Mouse (Mus musculus) adrenal gland, adult 18-20 months (tissue): ENCODE measurements at regions not wholly inside any gene's neighbourhood (a gene's known extent, or its start where the extent isn't known, plus 50 kb on each side); places are given as distances from the start of the nearest gene placed in this dataset.
A peak's percentile ranks its signal among the peaks of the same experiment; 100 is the strongest.

Source experiments
- DNase-seq, 2 experiments: peaks; one replicate each; pipeline ENCODE4 v3.0.0; 2021 to 2022; ENCODE audit warnings: low spot score in 2 of 2

GRCm38 (mm10) chr8:32958331-32958730 lies 470.2 kb upstream of the 5930422O12Rik start:
- DNase-seq, result no peak

DNA sequence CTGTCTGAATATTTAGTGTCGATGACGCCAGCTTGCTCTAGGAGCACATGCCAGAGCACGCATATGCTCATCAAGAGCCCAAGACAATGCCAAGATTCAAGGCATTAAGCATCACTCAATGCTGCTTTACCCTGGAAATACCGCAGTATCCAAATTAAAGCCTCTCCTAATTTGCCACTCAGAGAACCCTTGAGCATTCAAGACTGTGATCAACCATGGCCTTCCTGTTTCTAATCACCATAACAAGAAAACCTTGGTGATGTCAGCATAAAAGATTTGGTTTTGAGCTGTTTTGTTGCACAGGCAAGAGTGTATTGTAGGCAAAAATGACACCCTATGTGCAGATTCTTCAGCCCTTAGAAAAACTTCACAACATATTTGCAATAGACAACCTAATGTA lies 469.7 kb upstream of the 5930422O12Rik start:
- DNase-seq, result no peak

DNA sequence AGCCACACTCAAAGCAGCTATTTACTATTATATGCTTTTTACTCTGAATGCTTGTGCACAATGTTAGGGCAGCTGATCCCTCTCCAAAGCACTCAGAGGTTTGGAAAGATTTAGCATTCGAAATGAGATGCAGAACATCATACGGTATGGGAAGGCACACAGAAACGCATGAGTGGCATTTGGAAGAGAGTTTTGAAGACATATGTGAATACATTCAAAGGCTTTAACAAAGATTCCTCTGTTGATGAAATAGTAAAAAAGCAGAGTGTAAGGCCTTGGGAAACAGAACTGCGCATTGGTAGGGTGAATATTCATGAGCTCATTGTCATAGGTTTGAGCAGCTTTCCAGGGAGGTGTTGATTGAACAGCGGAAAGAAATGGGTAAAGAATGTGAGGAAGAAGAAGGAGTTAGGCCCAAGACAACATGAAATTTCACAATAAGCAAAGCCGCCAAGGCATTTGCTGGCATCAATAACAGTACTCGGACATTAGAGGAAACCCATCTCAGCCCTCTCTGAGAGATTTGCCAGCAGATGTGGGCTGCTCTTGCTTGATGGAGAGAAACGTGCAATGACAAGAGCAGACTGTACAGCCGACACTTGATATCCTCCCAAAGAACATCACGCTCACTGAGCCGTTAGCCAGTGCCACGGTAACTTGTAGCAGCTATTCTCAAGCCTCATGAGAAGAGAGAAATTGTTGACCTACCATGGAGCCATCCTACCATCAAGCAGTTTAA lies 469.0 kb upstream of the 5930422O12Rik start:
- DNase-seq, result no peak

- DNase-seq, result no peak
These were observed 438.3 kb upstream of the 5930422O12Rik start for GRCm38 (mm10) chr8:32990216-32990615.

DNA sequence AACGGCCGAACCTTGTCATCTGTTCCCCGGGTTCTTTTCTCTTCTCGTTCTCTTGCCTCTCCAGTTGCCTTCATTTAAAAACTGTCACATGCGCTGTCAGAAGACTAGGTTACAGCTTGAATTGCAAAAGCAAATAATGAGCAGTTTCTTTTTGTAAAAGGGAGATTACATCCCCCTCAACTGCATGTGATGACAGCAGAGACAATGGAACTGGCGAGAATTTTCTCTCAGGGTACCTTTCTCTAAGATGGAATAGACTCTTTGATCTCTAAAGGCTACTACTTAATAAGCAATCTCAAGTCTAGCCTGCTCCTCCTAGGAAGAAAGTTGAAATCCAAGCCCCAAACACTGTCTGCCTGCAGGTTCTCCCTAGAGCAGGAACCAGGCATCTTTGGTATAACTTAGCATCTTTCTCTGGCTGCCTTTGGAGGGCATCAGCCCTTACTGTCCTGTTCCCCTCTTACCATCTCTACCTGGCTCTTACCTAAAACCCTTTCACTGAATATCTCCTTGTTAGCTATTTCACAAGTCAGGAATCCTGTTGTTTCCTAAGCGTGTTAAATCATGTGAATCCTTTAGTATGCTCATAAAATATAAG lies 424.4 kb upstream of the 5930422O12Rik start:
- DNase-seq, result no peak

- DNase-seq, result no peak
These were observed 423.9 kb upstream of the 5930422O12Rik start for GRCm38 (mm10) chr8:33004570-33004969.

DNA sequence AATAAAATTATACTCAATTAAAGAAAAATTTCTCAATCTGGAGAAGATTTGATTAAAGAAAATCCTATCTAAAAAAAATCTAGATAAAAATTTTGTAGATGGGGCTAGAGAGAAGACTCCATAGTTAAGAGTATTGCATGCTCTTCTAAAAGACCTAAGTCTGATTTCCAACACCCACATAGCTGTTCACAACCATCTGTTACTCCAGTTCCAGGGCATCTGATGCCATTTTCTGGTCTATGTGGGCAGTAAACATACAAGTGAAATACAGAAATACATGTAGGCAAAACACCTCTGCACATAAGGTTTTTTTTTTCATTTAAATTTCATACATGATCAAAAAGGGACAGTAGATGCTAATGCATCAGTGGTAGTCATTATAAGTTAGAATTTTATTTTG lies 418.4 kb upstream of the 5930422O12Rik start:
- no peak for DNase-seq

GRCm38 (mm10) chr8:33012784-33013183 lies 415.7 kb upstream of the 5930422O12Rik start:
- no peak for DNase-seq

GRCm38 (mm10) chr8:33015861-33016260 lies 412.6 kb upstream of the 5930422O12Rik start:
- no peak for DNase-seq

GRCm38 (mm10) chr8:33026973-33027372 lies 401.5 kb upstream of the 5930422O12Rik start:
- no peak for DNase-seq

DNA sequence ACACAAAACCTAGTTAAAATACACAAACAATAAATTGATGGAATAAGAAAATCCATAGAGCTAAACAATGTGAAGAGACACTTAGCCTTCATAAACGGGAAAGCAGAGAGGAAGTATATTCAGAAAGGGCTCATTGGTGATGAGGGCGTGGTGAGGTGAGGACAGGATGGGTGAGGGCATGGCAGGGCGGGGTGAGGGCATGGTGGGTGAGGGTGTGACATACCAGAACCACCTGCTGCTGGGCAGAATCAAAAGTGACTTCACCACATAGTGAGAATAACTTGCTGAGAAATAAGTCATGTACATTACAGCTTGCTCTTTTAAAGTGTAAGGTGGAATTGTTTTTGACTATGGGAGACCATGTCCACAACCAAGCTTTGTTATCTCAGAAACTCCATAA lies 399.1 kb upstream of the 5930422O12Rik start:
- no peak for DNase-seq

- DNase-seq, result no peak
These were observed 376.5 kb upstream of the 5930422O12Rik start for GRCm38 (mm10) chr8:33052017-33052416.

DNA sequence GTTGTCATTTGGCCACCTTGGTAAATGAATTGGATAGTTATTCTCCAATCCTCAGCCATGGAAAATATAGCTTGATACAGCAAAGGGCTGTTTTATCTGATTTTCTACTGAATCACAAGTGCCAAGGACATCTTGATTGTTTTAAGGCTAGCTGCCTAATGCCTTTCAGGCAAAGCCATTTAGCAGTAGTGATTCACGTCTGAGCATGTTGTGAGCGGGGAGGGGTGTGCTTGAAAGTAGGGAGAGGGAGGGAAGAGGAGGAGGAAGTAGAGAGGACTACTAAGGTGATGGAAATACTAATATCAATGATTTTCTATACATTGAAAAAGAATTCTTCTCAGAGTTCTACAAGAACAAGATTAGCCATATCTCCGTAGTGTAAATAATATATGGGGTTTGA lies 362.9 kb upstream of the 5930422O12Rik start:
- peak in 1 of 2 experiments; percentile 10 for DNase-seq

- DNase-seq, result no peak
These were observed 362.3 kb upstream of the 5930422O12Rik start for GRCm38 (mm10) chr8:33066168-33066567.

- DNase-seq, result no peak
These were observed 361.0 kb upstream of the 5930422O12Rik start for GRCm38 (mm10) chr8:33067453-33068039.

- DNase-seq, result no peak
These were observed 360.0 kb upstream of the 5930422O12Rik start for GRCm38 (mm10) chr8:33068468-33068867.

- DNase-seq, result no peak
These were observed 353.3 kb upstream of the 5930422O12Rik start for GRCm38 (mm10) chr8:33075186-33075585.

GRCm38 (mm10) chr8:33076253-33076652 lies 352.3 kb upstream of the 5930422O12Rik start:
- no peak for DNase-seq

DNA sequence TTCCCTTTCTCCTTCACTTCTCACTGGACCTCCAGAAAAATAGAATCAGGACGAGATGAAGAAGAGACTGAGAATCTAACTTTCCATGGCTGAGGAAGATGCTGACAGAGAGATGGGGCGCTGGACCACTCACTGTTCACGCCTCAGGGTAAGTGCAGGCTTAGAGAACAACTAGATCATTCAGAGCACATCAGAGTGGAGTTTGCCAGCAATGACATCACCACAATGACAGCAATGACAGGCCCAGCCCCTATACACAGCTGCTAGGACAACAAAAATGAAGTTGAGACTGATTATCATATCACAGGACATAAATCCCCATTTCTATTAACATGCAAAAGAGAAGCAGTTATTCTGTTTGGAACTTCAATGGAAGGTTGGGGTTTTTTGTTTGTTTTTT lies 350.4 kb upstream of the 5930422O12Rik start:
- no peak for DNase-seq

GRCm38 (mm10) chr8:33079867-33080585 lies 348.5 kb upstream of the 5930422O12Rik start:
- DNase-seq, result peak in 1 of 2 experiments; percentile 25

- no peak for DNase-seq
These were observed 346.6 kb upstream of the 5930422O12Rik start for GRCm38 (mm10) chr8:33081941-33082340.

- no peak for DNase-seq
These were observed 343.0 kb upstream of the 5930422O12Rik start for GRCm38 (mm10) chr8:33085461-33085860.
